Mouse (Mus musculus) liver, adult 2 months (tissue): ENCODE data around the gene Zfp422. TPM values are rescaled to one million over a fixed set of nuclear protein-coding genes. Genes with fewer than 3 reads are reported as not detected.

Experiments
- DNase-seq: peaks from one replicate; pipeline ENCODE4 v3.0.0-alpha.2; 2011; ENCODE audit warnings: low read depth, low spot score; ENCODE audit errors: extremely low read depth
- H3K27ac ChIP-seq: fragments of 200-500 bp; replicated peaks from 2 replicates; pipeline ENCODE4 v1.5.1; 2012; ENCODE audit warnings: low read depth, mild to moderate bottlenecking, control low read depth, inconsistent platforms, low read length; ENCODE audit not compliant: insufficient read depth
- H3K27me3 ChIP-seq: fragments of 200-500 bp; 2 replicates; pipeline ENCODE4 v1.6.1; 2012; ENCODE audit warnings: mild to moderate bottlenecking, moderate library complexity, low read length, inconsistent platforms; ENCODE audit not compliant: control insufficient read depth, insufficient read depth
- H3K36me3 ChIP-seq: fragments of 200-500 bp; 2 replicates; pipeline ENCODE4 v1.6.1; 2012; ENCODE audit warnings: low read length, inconsistent platforms; ENCODE audit not compliant: control insufficient read depth, insufficient read depth
- H3K4me1 ChIP-seq: fragments of 200-500 bp; 2 replicates; pipeline ENCODE4 v1.6.1; 2011; ENCODE audit warnings: low read length; ENCODE audit not compliant: control insufficient read depth, insufficient read depth
- H3K4me3 ChIP-seq: fragments of 200-500 bp; 2 replicates; pipeline ENCODE4 v1.5.1; 2011; ENCODE audit warnings: low read depth, mild to moderate bottlenecking, control low read depth, low read length, moderate library complexity; ENCODE audit not compliant: insufficient read depth
- H3K79me2 ChIP-seq: fragments of 200-500 bp; 2 replicates; pipeline ENCODE4 v1.6.1; 2012; ENCODE audit warnings: inconsistent platforms, mild to moderate bottlenecking, low read length, moderate library complexity; ENCODE audit not compliant: control insufficient read depth, insufficient read depth
- H3K9ac ChIP-seq: fragments of 200-500 bp; 2 replicates; pipeline ENCODE4 v1.6.1; 2012; ENCODE audit warnings: low read depth, mild to moderate bottlenecking, control low read depth, inconsistent platforms, low read length
- CTCF ChIP-seq: fragments of 200-500 bp; IDR thresholded peaks from 2 replicates; pipeline ENCODE4 v1.5.1; 2011; ENCODE audit warnings: low read depth, low read length, control low read depth
- POLR2A ChIP-seq: fragments of 200-500 bp; IDR thresholded peaks from 2 replicates; pipeline ENCODE4 v1.6.1; 2011; ENCODE audit warnings: low read length, control low read depth; ENCODE audit not compliant: insufficient read depth; ENCODE audit errors: extremely low read depth
- WGBS: fragments of 180-500 bp; shearing (Covaris S2); methylation state at CpG from one replicate; pipeline ENCODE4 v1.1.7; 2018; 5-methylcytosine and 5-hydroxymethylcytosine counted together
- polyA plus RNA-seq: library from polyadenylated mRNA; depleted of rRNA; stranded (reverse); fragments of >200 nt; gene quantifications from 2 replicates; pipeline ENCODE4 v1.2.3, GENCODE M21; 2012
- total RNA-seq: library from RNA; depleted of rRNA; stranded (reverse); fragments of >200 nt; gene quantifications from 2 replicates; pipeline ENCODE4 v1.2.3, GENCODE M21; 2014

Gene Zfp422
- total and polyA plus RNA-seq, 2 experiments, result 5.6 to 7.0 TPM

GRCm38 (mm10) chr6:116653684-116654454 lies 25.1 kb upstream of the Zfp422 start:
- peak; percentile 49; the same call in 1 of the 2 replicates for TF ChIP-seq POLR2A
- TF ChIP-seq CTCF, result peak; percentile 37
- peaks cover 12% of the 10 kb centered on the region for H3K36me3 ChIP-seq
- WGBS, result 10% methylated on average over 9 of the region's 9 CpGs
- 0 out of 2 replicates have a peak, but pooled peaks cover 2% of the 10 kb centered on the region for H3K79me2 ChIP-seq
- peak overlapping the region; percentile 18; the same call in 1 of the 2 replicates for H3K9ac ChIP-seq
- peaks cover 17% of the 10 kb centered on the region for H3K4me1 ChIP-seq
- peak overlapping the region; percentile 50 for H3K27ac ChIP-seq
- no peaks in the 10 kb centered on the region for H3K27me3 ChIP-seq
- H3K4me3 ChIP-seq, result no peak overlapping the region
- peak; percentile 87 for DNase-seq

- Histone ChIP-seq H3K9ac (peak overlapping the region; percentile 83), H3K36me3 (peaks cover 12% of the 10 kb centered on the region), H3K27me3 (no peaks in the 10 kb centered on the region), H3K27ac (peak overlapping the region; percentile 51), H3K4me3 (peak overlapping the region; percentile 12; the same call in 1 of the 2 replicates), H3K79me2 (0 out of 2 replicates have a peak, but pooled peaks cover 2% of the 10 kb centered on the region), H3K4me1 (peaks cover 17% of the 10 kb centered on the region)
- 33% methylated on average over 3 of the region's 3 CpGs for WGBS
- peak; percentile 70 for DNase-seq
- TF ChIP-seq CTCF (no peak), POLR2A (peak; percentile 56; the same call in 1 of the 2 replicates)
Observed at GRCm38 (mm10) chr6:116653191-116653590, 24.4 kb upstream of the Zfp422 start.

GRCm38 (mm10) chr6:116651437-116652118 lies 22.8 kb upstream of the Zfp422 start:
- Histone ChIP-seq H3K36me3 (peaks cover 12% of the 10 kb centered on the region), H3K27ac (peak overlapping the region; percentile 72), H3K27me3 (no peaks in the 10 kb centered on the region), H3K9ac (peak overlapping the region; percentile 83), H3K4me1 (peaks cover 23% of the 10 kb centered on the region), H3K79me2 (0 out of 2 replicates have a peak, but pooled peaks cover 2% of the 10 kb centered on the region), H3K4me3 (peak overlapping the region; percentile 71)
- 15% methylated on average over 20 of the region's 20 CpGs for WGBS
- no peak for TF ChIP-seq POLR2A
- peak; percentile 81 for TF ChIP-seq CTCF
- peak; percentile 68 for DNase-seq

- 12% methylated on average over 6 of the region's 6 CpGs for WGBS
- Histone ChIP-seq H3K9ac (peak within 1 kb of the TSS; percentile 84), H3K4me1 (peaks cover 24% of the 10 kb centered on the region), H3K27ac (peak within 1 kb of the TSS; percentile 96), H3K4me3 (peak within 1 kb of the TSS; percentile 71), H3K79me2 (0 out of 2 replicates have a peak, but pooled peaks cover 2% of the 10 kb centered on the region), H3K27me3 (no peaks in the 10 kb centered on the region), H3K36me3 (peaks cover 12% of the 10 kb centered on the region)
- TF ChIP-seq CTCF, result no peak
- TF ChIP-seq POLR2A, result peak; percentile 96
- DNase-seq, result peak; percentile 98
Observed at GRCm38 (mm10) chr6:116650406-116650805, 21.6 kb upstream of the Zfp422 start, which contains the start of gene Depp1. Depp1 (plus strand) TSS chr6:116650609.

GRCm38 (mm10) chr6:116649811-116650210 lies 21.0 kb upstream of the Zfp422 start:
- 56% methylated on average over 7 of the region's 7 CpGs for WGBS

More at GRCm38 (mm10) chr6:116649811-116650210, 21.0 kb upstream of the Zfp422 start:
- Histone ChIP-seq H3K27me3 (no peaks in the 10 kb centered on the region), H3K4me3 (no peak overlapping the region), H3K4me1 (peaks cover 24% of the 10 kb centered on the region), H3K36me3 (peaks cover 12% of the 10 kb centered on the region), H3K9ac (peak overlapping the region; percentile 19), H3K79me2 (0 out of 2 replicates have a peak, but pooled peaks cover 2% of the 10 kb centered on the region), H3K27ac (peak overlapping the region; percentile 78)
- TF ChIP-seq CTCF, result no peak
- TF ChIP-seq POLR2A, result no peak
- no peak for DNase-seq
